Mouse (Mus musculus) erythroblast, embryonic 14.5 days (primary cell): Measurements from ENCODE around the gene Ttc19.

Source experiments
- GATA1 ChIP-seq: IDR thresholded peaks from 2 replicates; pipeline ENCODE4 v1.6.1; 2012; ENCODE audit warnings: low read length, inconsistent platforms, mixed read lengths
- TAL1 ChIP-seq: IDR thresholded peaks from 3 replicates; pipeline ENCODE4 v1.6.1; 2012; ENCODE audit warnings: low read length, inconsistent platforms, mixed read lengths

GRCm38 (mm10) chr11:62281601-62281997, 326 bp downstream of the Ttc19 start:
- no peak for TF ChIP-seq TAL1
- no peak for TF ChIP-seq GATA1
